Mouse (Mus musculus) limb, embryonic 14.5 days (tissue): ENCODE measurements at regions not wholly inside any gene's neighbourhood (a gene's known extent, or its start where the extent isn't known, plus 50 kb on each side); places are given as distances from the start of the nearest gene placed in this dataset.
A peak's percentile ranks its signal among the peaks of the same experiment; 100 is the strongest.

ENCODE experiments used
- ATAC-seq: fragments of 200-750 bp; cut with Nextera tagmentation; 2 replicates; pipeline ENCODE4 v1.8.0; 2017; ENCODE audit warnings: low read depth, moderate number of reproducible peaks, moderate TSS enrichment; ENCODE audit not compliant: low FRiP score
- DNase-seq: peaks from one replicate; pipeline ENCODE4 v3.0.0-alpha.2; 2015; ENCODE audit warnings: low spot score
- H3K27ac ChIP-seq: fragments of 300-500 bp; sonication (generic); replicated peaks from 2 replicates; pipeline ENCODE4 v1.5.1; 2014; ENCODE audit warnings: low read depth, mild to moderate bottlenecking, low read length, moderate library complexity, mixed read lengths
- H3K27me3 ChIP-seq: fragments of 300-500 bp; sonication (generic); 2 replicates; pipeline ENCODE4 v1.6.1; 2014; ENCODE audit warnings: low read length, mixed read lengths; ENCODE audit not compliant: control insufficient read depth, insufficient read depth
- H3K36me3 ChIP-seq: fragments of 300-500 bp; sonication (generic); 2 replicates; pipeline ENCODE4 v1.6.1; 2014; ENCODE audit warnings: mild to moderate bottlenecking, low read length, moderate library complexity, mixed read lengths; ENCODE audit not compliant: control insufficient read depth, insufficient read depth
- H3K4me1 ChIP-seq: fragments of 300-500 bp; sonication (generic); 2 replicates; pipeline ENCODE4 v1.6.1; 2014; ENCODE audit warnings: antibody characterized with exemption, low read length, mixed read lengths; ENCODE audit not compliant: control insufficient read depth, insufficient read depth
- H3K4me2 ChIP-seq: fragments of 300-500 bp; sonication (generic); replicated peaks from 2 replicates; pipeline ENCODE4 v1.6.1; 2014; ENCODE audit warnings: low read depth, mild to moderate bottlenecking, low read length, moderate library complexity; ENCODE audit not compliant: severe bottlenecking
- H3K4me3 ChIP-seq: fragments of 300-500 bp; sonication (generic); replicated peaks from 2 replicates; pipeline ENCODE4 v1.5.1; 2014; ENCODE audit warnings: low read length
- H3K9ac ChIP-seq: fragments of 300-500 bp; sonication (generic); 2 replicates; pipeline ENCODE4 v1.6.1; 2014; ENCODE audit warnings: mild to moderate bottlenecking, low read depth, low read length, moderate library complexity; ENCODE audit not compliant: severe bottlenecking
- H3K9me3 ChIP-seq: fragments of 300-500 bp; sonication (generic); 2 replicates; pipeline ENCODE4 v1.6.1; 2016; ENCODE audit warnings: low read length; ENCODE audit not compliant: control insufficient read depth
- POLR2A ChIP-seq: fragments of 200-500 bp; IDR thresholded peaks from 2 replicates; pipeline ENCODE4 v1.8.0; 2012; ENCODE audit warnings: inconsistent platforms, mild to moderate bottlenecking, moderate library complexity, borderline replicate concordance; ENCODE audit not compliant: insufficient read depth, insufficient read length; ENCODE audit errors: extremely low read depth
- WGBS: fragments of 180-500 bp; shearing (Covaris S2); extraction: QIAGEN DNeasy Blood & Tissue Kit; methylation state at CpG from one replicate; pipeline ENCODE4 v1.1.7; 2014; 5-methylcytosine and 5-hydroxymethylcytosine counted together

DNA sequence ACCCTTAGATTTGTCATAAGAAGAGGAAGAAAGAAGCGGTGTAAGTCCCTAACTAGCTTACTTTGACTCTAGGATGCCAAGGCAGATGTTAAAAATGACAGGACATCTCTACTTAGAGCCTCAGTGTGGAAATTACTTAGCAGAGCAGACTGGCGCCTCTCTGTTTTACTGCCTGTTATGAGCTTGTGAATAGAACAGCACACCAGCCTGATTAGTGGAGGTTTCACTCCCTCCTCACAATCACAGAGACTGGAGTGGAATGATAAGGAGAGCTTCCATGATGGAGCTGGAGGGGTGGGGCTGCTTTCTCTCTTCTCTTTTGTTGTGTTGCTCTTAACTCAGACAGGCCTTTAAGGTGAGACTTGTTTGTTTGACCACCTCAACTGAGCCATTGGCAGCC, 871.8 kb downstream of the Nova1 start:
- Histone ChIP-seq H3K9me3 (no peaks in the 10 kb centered on the region), H3K36me3 (no peaks in the 10 kb centered on the region), H3K27me3 (no peaks in the 10 kb centered on the region), H3K4me2 (no peak overlapping the region), H3K9ac (no peak overlapping the region), H3K27ac (no peak overlapping the region), H3K4me1 (no peaks in the 10 kb centered on the region), H3K4me3 (no peak overlapping the region)
- DNase-seq (no peak), ATAC-seq (no peak)
- 40% methylated on average over 2 of the region's 2 CpGs for WGBS
- no peak for TF ChIP-seq POLR2A

DNA sequence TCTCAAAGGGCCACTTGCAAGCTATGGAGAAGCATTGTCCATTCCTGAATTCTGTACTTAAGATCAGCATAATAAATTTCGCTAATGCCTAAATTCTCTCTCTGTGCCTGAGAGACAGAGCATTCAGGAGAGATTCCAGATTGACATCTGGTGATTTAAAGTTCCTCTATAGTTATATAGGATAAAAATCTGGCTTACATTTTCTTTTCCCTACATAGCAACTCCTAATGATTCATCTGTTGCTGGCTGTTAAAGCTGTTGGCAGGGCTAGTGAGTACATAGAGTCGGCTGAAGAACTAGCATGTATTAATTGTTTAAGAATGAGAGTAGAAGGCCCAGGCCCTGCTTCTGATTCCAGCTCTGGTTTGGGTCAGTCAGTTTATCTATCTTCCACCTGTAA, 870.0 kb upstream of the Stxbp6 start:
- no peaks in the 10 kb centered on the region for H3K27me3 ChIP-seq
- WGBS: 67% methylated on average over 2 of the region's 2 CpGs
- H3K27ac ChIP-seq: no peak overlapping the region
- H3K9me3 ChIP-seq: no peaks in the 10 kb centered on the region
- H3K4me3 ChIP-seq: no peak overlapping the region
- TF ChIP-seq POLR2A: no peak
- ATAC-seq (no peak), DNase-seq (peak; percentile 2)
- no peak overlapping the region for H3K4me2 ChIP-seq
- H3K36me3 ChIP-seq: no peaks in the 10 kb centered on the region
- no peak overlapping the region for H3K9ac ChIP-seq
- H3K4me1 ChIP-seq: no peaks in the 10 kb centered on the region

DNA sequence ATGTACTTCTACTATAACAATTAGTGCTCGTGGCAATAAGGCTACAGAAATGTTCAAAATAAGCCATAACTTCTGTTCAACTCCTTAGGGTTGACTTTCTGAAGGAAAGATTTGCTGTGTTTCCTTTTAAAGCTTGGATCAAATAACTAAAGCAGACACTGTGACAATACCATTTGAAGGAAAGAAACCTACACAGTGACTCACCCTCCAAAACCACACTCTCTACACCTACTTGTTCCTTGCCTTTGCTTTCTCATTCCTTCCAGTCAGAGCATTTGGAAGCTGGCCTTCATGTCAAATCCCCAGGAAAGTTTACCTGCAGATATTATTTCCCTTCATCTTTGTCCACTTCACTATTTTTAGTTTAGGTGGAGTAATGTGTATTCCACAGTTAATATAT, 867.9 kb upstream of the Stxbp6 start:
- Histone ChIP-seq H3K9me3 (no peaks in the 10 kb centered on the region), H3K27ac (no peak overlapping the region), H3K9ac (no peak overlapping the region), H3K36me3 (no peaks in the 10 kb centered on the region), H3K27me3 (no peaks in the 10 kb centered on the region), H3K4me3 (no peak overlapping the region), H3K4me2 (no peak overlapping the region), H3K4me1 (no peaks in the 10 kb centered on the region)
- DNase-seq (no peak), ATAC-seq (no peak)
- no peak for TF ChIP-seq POLR2A
- WGBS: 55% methylated on average over 1 of the region's 1 CpGs

DNA sequence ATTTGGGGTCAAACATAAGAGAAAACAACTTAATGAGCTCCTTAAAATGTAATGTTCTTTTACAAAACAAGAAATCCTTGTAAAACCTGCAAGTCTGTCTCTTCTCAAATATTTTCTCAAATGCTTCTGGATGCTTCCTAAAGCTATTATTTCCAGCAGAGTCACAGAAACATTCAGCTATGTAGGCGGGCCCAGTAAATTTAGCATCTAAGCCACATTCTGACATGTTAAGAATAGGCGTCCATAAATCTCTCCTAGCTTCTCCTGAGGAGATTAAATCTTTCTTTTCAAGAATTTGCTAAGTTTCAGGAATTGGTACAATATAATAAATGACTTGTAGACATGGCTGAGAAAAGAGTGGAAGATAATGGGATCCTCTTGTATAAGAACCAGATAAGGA, 858.9 kb upstream of the Stxbp6 start:
- no peaks in the 10 kb centered on the region for H3K36me3 ChIP-seq
- no peaks in the 10 kb centered on the region for H3K27me3 ChIP-seq
- DNase-seq: no peak
- no peak for TF ChIP-seq POLR2A
- no peak overlapping the region for H3K4me3 ChIP-seq
- no peak for ATAC-seq
- H3K4me1 ChIP-seq: no peaks in the 10 kb centered on the region
- no peak overlapping the region for H3K9ac ChIP-seq
- WGBS: 48% methylated on average over 2 of the region's 2 CpGs
- no peak overlapping the region for H3K4me2 ChIP-seq
- H3K9me3 ChIP-seq: no peaks in the 10 kb centered on the region
- H3K27ac ChIP-seq: no peak overlapping the region

DNA sequence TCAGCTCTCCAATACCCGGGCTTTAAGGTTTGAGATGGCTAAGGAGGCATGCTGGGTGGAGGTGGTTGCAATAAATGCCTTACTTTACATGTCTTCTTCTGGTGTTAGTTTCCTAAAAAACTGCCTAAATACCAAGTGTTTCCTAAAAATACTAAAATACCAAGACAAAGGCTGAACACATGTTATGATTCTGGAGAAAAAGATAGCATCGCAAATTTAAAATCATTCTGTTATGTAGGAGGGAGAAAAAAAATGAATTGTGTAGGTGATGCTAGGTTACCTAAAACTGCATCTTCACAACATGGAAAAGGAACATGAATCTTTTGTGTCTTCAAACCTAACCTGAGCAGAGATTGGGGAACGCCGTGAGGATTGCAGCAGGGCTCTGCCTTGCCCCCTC, 857.7 kb upstream of the Stxbp6 start:
- 64% methylated on average over 4 of the region's 4 CpGs for WGBS
- H3K9ac ChIP-seq: no peak overlapping the region
- DNase-seq (no peak), ATAC-seq (no peak)
- no peak overlapping the region for H3K4me2 ChIP-seq
- no peaks in the 10 kb centered on the region for H3K9me3 ChIP-seq
- no peaks in the 10 kb centered on the region for H3K36me3 ChIP-seq
- no peak overlapping the region for H3K4me3 ChIP-seq
- H3K4me1 ChIP-seq: no peaks in the 10 kb centered on the region
- no peak overlapping the region for H3K27ac ChIP-seq
- H3K27me3 ChIP-seq: no peaks in the 10 kb centered on the region
- TF ChIP-seq POLR2A: no peak

DNA sequence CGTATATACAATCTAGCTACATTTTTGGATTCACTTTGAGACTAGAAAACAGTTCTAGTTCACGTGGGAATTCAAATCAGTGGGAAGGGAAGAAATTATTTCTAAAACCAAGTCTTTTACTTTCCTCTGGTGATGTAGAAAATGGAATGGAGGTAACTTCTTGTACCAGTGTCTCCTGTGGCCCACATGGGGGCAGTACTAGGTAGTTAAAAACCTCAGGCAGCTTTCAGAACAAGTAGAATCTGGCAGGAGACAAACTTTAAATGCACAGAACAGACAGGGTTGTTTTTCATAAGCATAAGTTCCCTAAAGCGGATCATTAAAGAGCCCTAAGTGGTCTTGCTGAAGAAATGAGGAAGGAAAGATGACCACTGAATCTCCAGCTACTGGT, 855.2 kb upstream of the Stxbp6 start:
- Histone ChIP-seq H3K4me3 (no peak overlapping the region), H3K9ac (no peak overlapping the region), H3K27me3 (no peaks in the 10 kb centered on the region), H3K4me2 (no peak overlapping the region), H3K9me3 (no peaks in the 10 kb centered on the region), H3K27ac (no peak overlapping the region), H3K36me3 (no peaks in the 10 kb centered on the region), H3K4me1 (no peaks in the 10 kb centered on the region)
- no peak for ATAC-seq
- peak; percentile 15 for DNase-seq
- 28% methylated on average over 3 of the region's 3 CpGs for WGBS
- no peak for TF ChIP-seq POLR2A
